Mouse (Mus musculus) frontal cortex, postnatal 14 days (tissue): Measurements from ENCODE around the gene Cep44.
A peak's percentile ranks its signal among the peaks of the same experiment; 100 is the strongest.

Experiments
- DNase-seq, 2 experiments: peaks; one replicate each; pipeline ENCODE4 v3.0.0; 2022; ENCODE audit warnings: low spot score in 2 of 2

The Cep44 gene

DNA sequence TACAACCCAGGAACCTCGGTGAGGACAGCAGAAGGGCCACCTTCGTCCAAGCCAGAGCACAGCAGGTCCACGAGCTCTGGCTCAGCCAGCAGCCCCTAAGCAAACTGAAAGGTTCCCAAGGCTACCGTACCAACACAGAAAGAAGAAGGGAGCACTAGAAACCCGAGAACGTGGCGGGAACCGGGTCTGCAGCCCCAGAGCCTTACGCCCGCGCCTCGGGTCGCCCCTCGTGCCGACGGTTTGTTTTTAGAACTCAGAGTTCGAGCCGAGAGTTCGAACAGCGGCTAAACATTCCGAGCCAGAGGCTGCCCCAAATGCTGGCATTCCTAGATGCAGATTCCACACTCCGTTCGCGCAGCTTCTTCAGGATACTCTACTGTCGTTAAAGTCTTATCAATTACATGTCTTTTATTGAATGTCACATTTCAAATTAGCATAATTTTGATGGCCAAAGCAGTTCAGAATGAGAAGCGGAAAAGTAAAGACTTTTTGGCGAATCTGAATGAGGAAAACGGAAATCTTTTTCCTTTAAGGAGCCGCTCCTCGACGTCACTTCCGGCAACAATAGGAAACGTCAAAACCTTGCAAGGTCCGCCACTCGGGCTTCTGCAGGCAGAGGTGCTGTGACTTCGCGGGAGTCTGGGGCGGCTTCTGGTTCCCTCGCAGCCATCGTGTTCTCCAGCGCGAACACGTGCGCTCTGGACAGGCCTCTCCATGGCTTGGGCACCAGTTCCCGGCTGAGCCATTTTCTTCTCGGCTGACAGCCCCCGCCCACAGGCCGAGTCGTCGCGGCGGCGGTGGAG is at the start of gene Cep44, which contains the start of gene Fbxo8:
TSS of gene Cep44 (minus strand) at position 490 of the 803 bp plus-strand sequence.
TSS of gene Fbxo8 (plus strand) at position 533 of the 803 bp plus-strand sequence.
- DNase-seq, result peak; percentile 71 to 76

DNA sequence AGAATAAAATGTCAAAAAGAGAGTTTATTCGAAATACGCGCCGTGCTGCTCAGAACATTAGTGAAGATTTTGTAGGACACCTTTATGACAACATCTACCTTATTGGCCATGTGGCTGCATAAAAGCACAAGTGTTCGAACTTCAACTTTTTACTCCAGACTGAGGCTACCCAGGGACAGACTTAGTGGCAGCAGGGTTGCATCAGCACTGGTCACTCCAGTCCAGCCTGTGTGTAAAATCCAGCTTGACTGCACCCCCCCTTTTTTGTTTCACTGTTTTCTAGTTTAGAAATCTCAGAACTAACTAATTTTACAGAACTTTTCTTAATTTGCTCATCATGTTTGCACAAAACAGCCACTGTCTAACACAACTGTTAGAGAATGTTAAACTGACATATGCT is 40.7 kb upstream of the Cep44 start:
- DNase-seq, result no peak

DNA sequence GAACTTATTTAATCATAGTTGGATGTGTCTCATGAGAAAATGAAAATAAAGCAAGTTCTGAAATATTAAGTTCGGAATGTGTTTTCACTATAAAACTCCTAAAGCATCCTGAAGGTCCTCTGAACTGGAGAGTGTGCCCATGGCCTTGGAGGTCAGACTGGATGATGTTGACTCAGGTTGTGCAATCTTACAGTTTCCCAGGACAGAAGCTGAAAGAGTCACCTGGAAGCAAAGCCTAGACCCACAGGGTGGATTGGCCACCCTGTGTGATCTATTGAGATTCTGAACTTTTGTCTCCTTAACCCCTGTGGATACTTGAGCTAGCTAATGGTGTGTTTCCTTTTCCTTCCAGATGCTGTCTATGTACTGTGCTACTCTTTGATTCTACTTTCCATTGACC is 40.2 kb upstream of the Cep44 start:
- no peak for DNase-seq

DNA sequence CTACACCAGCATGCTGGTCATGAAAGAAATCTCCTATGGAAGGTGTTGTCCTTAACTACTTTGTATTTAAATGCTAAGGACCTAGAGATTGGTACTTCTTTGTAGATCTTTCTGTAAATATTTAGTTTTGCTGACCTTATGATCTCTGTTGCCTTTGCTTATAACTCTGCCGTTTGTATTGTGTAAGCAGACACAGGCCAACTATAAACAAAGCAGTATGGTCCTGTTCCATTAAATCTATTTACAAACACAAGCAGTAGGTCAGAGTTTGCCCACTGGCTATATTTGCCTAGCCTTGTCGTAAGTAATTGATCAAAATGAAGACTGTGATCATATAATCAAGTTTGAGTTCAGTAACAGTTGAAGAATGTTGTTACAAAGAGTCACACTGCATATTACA is 38.2 kb upstream of the Cep44 start:
- DNase-seq, result no peak

DNA sequence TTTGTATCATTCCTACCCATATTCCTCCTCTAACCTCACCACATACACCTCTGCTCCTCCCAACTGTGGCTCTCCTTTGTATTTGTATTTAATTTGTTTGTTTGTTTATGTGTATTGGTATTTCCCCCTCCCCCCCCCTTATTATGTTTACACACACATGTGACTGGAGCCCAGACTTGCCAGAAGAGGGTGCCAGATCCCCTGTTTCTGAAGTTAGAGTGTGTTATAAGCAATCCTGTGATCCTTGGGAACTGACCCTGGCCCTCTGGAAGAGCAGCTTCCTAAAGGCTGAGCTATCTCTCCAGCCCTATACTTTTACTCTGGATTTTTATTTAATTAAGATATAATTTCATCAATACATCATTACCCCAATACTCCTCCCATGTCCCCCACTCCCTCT is 32.0 kb upstream of the Cep44 start:
- DNase-seq, result no peak

DNA sequence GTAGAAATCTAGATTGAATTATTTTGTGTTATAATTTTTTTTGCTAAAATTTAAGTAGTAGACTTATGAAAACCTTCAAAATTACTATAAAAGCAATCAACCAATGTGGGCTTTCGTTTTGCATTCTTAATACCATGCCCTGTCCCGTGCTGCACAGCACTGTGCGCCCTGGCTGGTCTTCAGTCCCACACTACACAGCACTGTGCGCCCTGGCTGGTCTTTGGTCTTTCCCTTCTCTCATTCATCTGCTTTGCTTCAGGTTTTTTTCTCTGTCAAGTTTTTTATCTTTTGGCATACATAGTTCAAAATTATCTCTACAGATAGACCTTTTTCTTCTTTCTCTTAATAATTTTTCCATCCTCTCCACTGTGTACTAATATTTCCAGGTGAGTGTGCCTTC is 30.1 kb upstream of the Cep44 start:
- DNase-seq, result no peak

DNA sequence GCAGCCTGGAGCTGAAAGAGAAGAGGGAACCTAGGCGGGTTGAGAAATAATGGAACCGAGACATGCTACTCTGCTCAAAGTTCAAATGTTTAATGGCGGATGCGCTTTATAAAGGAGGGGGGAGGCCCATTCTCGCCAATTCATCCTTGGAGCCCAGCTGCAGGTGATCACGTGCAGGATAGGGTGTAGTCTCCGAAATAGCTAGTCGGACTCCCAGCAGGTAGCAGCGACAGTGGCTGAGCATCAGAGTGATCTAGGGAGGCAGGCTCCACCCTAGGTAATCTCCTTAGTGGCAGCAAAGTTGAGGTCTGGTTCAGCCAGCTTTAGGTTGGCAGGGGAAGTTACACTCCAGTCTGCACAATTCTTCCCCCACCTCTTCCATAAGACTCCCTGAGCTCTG is 16.0 kb upstream of the Cep44 start:
- no peak for DNase-seq

DNA sequence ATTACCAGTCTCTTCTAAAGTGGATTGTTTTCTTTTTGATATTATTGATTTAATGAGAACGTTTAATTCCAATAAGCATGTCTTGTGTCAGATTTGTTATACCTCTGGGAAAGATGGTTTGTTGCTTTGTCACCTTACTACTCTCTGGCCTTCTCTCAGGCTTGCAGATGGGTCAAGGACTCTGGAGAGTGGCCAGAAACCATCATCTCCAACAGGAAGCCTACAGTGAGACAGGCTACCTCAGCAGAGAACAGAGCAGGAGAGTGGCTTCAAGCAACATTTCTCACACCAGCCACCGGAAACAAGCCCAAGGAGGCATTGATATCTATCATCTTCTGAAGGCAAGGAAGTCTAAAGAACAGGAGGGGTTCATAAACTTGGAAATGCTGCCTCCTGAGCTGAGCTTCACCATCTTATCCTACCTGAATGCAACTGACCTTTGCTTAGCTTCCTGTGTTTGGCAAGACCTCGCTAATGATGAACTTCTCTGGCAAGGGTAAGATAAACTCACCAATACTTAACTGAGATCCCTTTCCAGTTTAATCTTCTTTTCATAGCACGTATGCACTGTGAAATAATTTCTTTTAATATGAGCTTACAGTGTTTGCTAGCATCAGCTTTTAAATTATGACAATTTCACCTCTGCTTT is 13.7 kb upstream of the Cep44 start:
- no peak for DNase-seq

DNA sequence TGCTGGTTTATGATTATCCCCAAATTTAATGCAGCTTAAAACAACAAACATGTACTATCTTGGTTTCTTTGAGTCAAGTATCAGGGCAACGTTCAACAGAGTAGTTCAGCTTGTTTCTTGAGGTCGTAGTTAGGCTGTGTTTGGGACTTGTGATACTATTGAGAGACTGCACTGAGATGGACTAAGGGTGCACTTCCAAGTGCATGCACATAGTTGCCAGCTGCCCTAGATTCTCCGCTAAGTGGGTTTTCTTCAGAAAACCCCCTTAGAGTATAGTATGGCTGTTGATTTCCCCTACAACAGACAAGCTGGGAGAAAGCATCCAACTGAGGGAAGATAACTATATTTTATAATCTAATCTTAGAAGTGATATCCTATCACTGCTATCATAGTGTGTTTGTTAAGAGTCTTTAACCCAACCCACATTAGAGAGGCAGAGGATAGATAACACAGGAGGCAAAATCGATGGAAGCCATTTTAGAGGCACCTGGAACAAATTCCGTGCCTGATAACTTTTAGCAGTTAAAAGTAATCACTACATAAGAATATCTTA is 1.8 kb upstream of the Cep44 start:
- DNase-seq, result no peak

DNA sequence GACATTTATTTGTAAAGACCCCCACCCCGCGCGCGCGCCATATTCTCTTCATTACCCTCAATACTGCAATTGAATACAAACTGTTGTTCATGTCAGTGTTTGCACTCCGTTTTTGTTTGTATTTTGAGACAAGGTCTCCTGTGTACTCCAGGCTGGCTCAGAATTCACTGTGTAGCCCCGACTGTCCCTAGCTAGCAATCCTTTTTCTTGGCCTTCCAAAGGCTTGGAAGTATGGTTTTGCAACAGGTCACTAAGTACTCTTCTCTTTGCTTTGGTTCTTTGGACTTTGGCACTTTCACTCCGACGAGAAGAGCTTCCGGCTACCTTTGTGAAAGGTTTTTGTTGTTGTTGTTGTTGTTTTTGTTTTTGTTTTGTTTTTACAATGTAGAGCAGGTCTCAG is 1.2 kb upstream of the Cep44 start:
- no peak for DNase-seq

DNA sequence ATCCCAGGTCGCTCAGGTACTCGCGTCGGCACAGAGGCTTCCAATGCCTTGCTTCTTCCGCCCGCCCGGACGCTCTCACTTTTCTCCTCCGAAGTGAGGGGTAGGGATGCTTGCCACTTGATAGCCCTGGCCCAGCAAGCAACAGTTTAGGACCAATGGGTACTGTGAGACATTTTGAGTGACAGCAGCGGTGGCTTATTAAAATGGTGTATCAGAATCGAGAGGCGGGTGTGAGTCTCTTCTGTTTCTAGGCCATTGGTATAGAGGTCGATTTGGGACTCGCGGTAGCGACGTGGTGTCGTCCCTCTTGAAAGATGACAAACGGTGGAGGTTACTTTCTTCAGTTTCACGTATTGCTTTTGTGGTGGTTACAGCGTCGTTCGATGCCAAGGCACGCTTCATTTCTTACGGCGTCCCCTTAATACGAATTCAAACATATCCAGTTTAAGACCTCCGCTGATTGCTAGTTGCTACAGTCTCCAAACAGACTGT is 560 bp upstream of the Cep44 start:
- peak; percentile 87 to 88 for DNase-seq

DNA sequence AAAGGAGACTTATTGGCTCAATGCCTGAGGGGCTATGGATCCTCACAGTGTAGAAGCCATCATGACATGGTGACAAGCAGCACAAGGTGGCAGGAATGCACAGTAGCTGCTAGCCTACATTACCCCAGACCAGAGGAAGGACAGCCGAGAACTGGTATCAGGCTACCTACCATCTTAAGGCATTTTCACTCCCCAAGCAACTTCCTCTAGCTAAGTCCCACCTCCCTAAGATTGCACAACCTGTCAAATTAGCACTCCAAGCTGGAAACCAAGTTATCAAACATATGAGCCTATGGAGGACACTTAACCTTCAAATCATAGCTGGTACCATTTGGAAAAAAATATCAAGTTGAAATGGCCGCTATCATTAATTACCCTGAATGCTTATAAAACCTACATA is 3.0 kb downstream of the Cep44 start:
- no peak for DNase-seq

DNA sequence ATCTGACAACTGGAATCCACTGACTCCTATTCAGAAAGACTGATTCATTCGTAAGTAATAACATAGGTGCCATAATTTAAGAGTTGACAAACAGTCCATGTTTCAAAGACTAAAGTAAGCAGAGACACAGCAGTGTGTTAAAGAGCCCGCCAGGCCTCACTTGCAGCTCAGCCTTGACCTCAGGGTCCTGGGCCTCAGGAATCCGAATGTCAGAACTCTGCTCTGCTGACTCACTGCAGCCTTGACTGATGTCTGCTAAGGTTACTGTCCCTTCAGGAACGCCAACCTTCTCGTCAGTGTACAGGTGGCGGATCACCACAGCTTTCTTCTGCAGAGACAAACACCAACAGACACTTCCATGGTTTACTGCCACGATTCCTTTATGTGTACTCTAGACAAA is 10.1 kb downstream of the Cep44 start:
- DNase-seq, result no peak

DNA sequence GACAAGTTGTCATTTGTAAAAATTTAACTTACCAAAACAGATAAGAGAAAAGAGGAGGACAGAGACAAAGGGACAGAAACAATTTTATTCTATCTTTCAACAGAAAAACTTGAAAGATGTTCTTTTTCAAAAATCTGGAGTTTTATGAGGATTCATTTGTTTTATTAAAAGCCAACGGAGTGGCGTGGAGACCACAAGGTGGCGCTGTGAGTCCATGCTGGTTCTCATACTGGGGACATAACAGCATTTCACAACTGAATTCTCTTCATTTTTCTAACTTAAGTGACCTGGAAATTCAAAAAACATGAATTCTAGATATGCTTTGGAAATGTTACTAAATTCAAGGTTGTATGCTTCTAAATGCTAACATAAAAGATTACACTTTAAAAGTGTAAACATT is 20.5 kb downstream of the Cep44 start:
- peak in 1 of 2 experiments; percentile 48 for DNase-seq

DNA sequence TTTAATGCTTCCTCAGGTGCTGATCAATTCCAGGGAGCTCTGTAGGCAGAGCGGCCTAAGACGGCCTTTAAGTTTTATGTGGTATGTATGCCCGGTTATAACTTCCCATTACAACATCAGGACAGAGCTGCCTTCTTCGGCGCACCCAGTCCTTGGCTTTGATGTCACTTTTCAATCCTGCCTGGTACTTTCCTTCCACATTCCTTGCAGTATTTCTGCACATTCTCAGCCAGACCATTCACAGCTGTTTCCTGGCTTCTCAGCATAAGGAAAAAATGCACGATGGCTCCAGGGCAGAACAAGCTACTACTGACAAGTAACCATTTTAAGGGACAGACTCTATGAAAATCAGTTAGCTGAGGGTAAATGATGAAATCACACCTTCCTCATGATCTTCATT is 22.0 kb downstream of the Cep44 start:
- DNase-seq, result no peak

DNA sequence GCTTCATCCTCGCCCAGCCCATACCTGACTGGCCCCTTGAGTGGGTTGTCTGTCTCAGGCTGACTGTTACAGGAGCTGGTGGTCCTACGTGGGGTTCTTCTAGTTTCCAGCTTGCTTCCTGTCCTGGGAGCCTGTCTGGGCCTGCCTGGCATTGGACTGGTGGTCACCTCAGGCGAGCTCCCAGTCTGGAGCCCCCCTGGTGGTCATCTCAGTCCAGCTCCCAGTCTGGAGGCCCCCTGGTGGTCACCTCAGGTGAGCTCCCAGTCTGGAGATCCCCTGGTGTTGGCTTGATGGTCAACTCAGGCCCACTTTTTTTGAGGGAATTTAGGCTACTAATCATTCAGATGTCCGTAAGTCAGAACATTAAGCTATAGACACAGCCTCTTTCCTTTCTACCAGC is 29.8 kb downstream of the Cep44 start:
- DNase-seq, result no peak

DNA sequence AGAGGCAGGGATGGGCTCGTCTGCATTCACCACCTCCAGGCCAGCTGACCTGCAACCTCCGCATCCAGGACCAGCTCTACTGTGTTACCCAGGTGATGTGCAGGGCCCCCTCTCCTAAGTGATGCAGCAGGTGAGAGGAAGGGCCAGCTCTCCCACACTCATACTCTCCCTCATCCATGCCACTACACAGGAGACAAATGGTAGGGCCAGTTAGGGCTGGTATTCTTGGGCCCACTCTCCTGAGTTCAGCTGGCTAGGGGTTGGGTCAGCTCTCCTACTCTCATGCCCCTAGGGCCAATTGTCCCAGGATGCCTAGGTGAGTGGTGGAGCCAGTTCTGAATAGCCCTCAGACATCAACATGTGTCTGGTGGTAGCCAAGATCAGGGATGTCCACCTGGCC is 30.6 kb downstream of the Cep44 start:
- DNase-seq, result no peak

DNA sequence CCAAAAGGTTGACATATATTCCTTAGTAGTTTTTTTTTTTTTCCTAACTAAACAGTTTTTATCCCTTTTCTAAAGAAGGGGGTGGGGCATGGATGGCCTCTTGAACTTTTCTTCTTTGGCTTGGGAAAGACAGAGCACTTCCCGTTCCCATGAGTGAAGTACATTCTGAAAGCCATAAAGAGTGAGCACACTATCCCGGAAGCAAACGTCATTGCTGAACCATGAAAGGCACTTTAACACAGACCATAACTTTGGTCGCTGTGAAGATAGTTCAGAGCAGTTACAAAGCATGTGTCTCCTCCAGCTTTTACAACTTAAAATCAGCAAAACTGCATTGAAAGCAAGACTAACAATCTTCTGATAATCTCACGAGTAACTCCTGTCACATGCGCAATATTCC is 32.0 kb downstream of the Cep44 start:
- DNase-seq, result no peak

DNA sequence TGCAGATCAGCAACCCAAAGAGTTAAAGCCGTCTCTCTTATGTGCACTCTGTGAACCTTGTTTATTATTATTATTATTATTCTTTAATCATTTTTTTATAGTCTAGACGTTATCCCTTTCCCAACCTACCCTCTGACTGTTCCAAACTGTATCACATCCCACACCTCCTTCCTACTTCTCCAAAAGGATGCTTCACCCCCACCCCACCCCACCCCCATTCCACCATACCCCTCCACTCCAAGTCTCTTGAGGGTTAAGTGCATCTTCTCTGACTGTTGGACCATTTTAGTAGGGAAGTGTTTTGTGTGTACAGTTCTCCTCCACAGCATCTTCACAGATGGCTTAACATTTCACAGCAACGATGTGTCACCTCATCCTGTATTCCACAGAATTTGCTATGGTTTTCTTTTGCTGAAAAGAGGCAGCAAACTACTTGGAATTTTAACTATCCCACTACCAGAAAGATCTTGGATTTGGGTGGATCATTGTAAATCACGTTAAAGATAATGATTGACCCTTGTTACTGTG is 41.8 kb downstream of the Cep44 start:
- no peak for DNase-seq

DNA sequence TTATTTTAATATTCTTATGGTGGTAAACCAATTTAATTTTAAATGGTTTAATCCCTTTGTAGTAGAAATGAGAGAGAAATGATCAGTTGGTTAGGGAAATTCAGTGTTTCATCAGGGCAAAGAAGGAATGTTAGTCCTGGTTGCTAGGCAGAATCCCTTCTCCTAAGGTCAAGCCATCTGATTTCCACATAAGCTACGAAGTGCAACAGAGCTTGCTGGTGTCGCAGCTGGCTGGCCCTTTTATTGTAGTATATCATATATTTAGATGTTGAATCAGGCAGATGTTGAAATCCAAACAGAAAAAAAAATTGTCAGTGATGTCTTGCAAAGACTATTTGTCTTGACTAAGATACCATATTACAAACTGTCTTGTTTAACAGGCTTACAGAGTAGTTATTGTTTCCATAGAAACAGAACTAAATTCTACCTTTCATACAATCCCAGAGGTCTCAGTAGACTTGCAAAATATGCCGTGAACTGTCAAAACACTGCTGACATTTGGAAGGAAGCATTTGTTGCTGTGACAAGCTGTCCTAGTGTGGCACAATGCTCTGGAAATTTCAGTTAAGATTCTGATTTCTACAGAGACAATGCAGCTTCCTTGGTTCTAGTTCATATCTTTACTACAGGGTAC is 42.4 kb downstream of the Cep44 start:
- DNase-seq, result no peak

DNA sequence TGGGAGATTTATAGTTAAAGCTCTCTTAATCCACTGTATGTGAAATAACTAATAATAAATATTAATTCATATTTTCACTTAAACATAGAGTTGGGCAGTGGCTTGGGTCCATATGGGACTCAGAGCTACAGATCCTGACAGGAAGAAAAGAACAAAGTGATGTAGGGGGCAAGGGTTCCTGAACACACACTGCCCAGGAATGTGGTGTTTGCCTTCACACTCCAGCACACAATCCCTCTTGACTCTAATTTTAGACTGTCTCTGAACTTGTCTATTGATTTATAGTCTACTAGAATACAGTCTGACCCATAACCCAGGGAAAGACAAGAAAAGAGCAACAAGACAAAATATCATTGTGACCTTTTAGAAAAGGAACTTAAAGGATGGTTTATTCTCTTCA is 48.9 kb downstream of the Cep44 start:
- DNase-seq, result no peak

DNA sequence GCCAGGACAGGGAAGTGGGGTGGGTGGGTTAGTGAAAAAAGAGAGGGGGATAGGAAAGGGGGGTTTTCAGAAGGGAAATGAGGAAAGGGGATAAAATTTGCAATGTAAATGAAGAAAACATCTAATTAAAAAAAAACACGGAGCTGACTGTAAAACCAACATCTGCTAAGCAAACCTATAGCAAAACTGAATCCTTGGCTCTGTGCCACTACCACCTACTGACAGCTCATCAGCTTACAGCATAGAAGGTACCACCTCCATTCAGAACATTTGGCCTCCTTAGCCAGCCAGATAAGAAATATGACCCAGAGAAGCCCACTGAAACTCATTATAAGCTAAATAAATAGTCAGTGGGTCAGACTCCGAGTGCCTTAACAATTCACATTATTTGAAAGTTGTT is 61.4 kb downstream of the Cep44 start:
- DNase-seq, result no peak
